Mouse (Mus musculus) left cerebral cortex, adult 8-10 months (tissue): ENCODE data around the gene Lbhd2. TPM values are rescaled to one million over a fixed set of nuclear protein-coding genes. Genes with fewer than 3 reads are reported as not detected.

Source experiments
- DNase-seq, 2 experiments: peaks; one replicate each; pipeline ENCODE4 v3.0.0; 2022; ENCODE audit warnings: low spot score in 2 of 2
- total RNA-seq, 4 experiments: library from RNA; stranded (reverse); gene quantifications; 2 replicates each; pipeline ENCODE4 v1.2.4; 2022

Lbhd2 gene
- total RNA-seq, 4 experiments from 2014 or later = 2.4 to 4.8 (median 3.5) TPM

DNA sequence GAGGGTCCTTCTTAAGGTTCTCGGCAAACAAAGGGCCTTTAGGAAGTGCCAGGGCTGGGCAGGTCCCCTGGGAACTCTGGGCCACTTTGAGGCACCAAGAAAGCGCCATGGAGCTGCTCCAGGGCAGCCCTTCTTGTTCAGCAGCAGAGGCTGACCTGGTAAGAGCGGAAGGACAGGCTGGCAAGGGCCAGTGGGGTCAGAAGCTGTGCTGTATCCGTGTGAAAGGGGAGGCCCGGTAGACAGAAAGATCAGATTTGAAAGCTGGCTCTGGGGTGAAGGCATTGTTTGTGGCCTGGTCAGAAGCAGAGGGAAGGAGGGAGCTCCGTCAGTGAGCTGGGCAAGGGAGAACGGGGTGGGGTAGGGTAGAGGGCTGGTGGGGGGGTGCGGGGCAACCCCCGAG lies 40.7 kb downstream of the Lbhd2 start:
- no peak for DNase-seq

DNA sequence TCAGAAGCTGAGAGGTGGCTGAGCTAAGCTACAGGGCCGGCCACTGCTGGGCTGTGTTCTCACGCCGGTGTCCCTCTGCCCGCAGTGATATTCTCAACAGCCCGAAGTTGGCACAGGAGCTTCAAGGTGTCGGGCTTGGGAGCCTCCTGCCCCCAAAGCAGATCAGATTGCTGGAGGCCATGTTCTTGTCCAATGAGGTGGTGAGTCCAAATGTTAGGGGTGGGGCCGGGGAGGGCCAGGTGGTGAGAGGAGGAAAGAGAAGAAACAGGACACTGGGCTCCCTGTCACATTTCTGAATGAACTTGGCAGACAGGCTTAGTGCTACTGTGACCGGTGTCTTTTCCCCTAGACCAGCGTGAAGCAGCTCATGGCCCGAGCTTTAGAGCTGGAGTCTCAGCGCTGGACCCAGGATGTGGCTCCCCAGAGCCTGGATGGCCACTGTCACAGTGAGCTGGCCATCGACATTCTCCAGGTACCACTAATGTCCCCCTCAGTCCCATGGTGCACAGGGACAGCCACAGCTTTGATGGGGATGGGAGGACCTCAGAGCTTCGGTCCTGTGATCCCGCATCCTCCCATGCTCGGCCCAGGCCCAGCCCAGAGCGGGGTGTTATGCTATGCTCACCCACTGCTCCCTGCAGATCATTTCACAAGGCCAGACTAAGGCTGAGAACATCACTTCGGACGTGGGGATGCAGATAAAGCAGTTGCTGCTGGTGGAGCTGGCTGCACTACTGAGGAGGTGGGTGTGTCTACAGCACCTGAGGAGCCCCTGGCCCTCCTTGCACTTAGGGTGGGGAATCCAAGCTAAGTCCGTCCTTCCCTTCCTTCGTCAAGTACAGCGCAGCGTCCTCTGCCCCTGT lies 41.5 kb downstream of the Lbhd2 start:
- no peak for DNase-seq

DNA sequence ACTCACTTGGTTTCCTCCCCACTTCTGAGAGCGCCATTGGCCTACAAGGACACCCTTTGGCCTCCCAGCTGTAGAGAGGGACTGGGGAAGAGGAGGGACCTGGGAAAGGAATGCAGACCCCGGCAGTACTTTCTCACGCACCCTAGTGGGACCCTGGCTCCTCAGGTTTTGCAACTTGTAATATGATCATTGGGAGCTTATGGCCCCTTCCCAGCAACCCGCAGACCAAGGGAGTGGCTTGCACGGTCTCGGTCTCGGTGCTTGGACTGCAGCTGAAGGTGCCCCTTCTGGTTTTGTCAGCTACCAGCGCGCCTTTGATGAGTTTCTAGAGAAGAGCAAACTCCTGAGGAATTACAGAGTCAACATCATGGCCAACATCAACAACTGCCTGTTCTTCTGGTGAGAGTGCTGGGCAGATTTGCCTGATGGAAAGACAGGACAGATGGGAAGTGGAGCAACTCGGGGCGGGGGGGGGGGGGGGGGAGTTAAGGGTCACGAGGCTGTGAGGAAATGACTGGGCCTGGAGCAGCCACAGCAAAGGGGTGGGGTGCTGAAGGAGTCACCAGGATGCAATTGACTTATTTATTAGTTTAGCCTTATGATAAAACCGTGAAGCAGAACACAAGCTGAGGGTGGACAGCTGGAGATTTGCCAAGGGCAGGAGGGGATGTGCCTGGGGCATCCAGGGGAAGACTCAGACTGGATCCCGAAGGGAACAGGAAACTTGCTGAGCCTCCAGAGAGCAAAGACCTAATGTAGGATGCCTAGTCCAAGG lies 42.5 kb downstream of the Lbhd2 start:
- no peak for DNase-seq

DNA sequence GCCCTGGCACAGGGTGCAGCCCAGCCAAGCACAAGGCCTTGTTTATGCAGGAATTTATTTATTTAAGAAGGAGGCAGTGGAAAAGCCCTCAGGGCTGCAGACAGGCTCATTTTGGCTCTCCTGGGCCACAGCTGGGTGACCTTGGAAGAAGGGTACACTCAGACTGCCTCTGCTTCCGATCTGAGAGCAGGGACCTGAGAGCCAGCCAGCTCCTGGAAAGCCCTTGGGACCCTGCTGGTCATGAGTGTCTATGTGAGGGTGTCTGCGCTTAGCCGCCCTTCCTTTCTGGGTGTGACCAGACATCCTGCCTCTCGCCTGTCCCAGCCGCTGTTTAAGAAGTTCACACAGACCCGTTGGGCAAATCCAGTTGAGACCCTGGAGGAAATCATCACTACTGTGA lies 43.8 kb downstream of the Lbhd2 start:
- DNase-seq = no peak

DNA sequence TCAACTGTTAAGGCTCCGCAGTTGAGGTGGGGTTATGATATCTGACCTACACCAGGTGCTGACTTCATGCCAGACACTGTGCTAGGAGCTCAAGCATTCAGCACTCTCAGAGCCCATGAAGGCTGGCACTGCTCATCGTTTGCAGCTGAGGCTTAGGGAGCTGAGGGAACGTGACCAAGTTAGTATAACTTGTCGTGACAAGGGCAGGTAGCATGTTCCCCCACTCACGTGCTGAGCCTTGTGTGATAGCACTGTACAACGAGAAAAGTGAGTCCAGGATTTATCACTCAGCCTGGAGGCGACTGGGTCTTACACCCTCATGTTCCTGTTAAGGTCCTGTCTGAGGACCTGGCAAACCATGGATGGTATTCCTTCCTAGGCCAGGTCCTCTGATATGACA lies 45.0 kb downstream of the Lbhd2 start:
- no peak for DNase-seq

DNA sequence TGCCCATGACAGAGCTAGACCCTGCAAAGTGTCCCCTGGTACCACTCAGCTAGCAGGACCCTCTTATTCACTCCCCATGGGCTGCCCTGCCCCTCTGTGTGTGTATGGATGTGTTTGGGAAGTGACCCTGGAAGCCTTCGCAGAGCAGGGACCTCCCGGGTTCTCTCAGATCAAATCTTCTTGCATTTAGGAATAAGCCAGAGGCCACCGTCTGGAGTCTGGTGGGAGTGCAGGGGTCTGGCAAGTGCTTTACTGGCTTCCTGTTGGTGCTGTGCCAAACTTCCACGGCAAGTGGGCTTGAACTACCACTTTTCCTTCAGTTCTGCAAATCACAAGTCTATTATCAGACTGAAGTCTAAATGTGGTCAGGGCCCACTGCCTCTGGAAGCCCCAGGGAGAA lies 47.4 kb downstream of the Lbhd2 start:
- no peak for DNase-seq

DNA sequence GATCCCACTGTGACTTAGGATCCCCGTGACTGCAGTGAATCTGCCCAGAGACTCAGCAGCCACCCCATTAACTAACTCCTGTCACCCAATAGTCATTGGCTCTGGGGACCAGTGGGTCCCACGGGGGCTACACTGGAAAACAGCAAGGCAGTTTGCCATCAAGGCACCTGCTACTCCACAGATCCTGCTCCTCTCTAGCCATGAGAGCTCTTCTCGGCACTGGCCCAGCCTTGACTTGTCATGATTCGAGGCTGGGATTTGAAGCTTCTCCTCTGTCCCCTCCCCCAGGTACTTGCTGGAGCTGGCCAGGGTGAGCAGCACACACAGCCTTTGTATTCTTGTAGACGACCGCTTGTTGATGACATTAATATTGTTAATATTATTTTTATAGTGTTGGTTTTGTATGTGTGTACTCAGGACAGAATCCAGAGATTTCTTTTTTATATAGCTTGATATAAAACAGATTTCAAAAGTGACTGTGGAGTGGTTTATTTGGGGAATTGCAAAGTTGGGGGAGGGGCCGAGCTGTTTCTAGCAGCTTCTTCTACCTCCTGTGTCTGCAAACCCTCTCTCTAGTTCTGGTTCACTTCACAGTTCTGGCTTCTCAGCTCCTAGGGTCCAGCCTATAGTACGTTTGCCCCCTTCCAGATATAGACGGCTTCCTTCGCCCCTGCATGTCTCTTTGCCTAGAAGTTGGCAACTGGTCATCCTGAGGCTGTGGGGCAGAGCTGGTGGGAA lies 48.1 kb downstream of the Lbhd2 start:
- no peak for DNase-seq

DNA sequence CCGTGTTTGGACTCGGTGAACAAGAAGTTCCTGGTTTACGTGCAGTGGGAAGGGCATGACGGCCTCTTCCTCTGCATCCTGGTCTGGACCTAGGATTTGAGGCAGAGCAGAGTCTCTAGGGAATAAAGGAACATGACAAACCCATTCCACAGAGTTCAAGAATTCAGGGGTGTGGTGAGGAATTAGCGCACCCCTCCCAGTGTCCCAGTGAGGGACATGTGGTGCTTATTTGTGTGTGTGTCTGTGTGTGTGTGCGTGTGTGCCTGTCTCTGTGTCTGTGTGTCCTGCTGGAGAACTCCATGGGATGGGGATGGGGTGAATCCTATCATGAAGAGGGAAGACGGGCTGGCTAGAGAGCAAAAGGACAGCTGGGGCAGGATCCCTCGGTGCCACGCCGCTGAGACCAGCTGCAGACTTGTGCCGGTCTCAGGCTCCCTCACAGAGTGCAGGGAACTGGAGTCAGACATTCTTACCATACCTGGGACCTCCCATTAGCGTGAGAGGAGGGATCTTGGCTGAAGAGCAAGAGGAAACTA lies 48.8 kb downstream of the Lbhd2 start:
- DNase-seq = no peak

DNA sequence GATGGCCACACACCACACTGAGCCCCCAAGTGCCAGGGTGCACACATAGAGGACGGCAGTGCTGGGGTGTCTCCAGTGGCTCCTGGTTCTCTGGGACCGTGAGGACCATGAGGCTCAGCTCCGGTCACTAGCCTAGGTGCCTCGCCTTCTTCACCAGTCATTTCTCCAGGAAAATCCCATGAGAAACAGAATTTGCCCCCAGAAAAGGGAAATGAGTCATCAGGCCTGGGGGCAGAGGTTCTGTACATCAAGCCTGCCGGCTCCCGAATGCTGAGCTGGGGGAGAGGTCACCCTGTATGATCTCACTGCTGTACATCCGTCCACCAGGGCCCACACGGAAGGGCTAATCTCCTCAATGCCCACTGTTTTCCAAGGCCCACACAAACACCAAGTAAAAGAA lies 49.3 kb downstream of the Lbhd2 start:
- DNase-seq = no peak

DNA sequence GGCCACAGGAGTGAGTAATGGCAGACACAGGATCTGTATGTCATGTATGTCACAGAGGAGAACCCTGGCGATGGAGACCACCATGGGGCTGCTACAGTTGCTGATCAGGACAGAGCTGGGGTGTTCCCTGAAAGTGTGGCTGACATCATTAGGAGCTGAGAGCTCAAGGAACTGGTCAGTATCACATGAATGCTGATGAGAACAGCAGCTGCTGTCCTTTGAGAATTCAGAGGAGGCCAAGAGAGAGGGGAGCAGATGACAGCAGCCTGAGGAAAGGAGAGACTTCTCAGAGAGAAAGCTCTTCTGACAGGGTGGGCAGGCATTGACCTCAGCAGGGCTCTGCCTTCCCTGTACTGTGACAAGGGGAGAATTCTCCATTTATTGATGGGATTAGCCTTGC lies 51.1 kb downstream of the Lbhd2 start:
- no peak for DNase-seq

Other genes starting within 250 kb of the Lbhd2 start
- gene Traf3, start 240.4 kb upstream of the Lbhd2 start, total RNA-seq = 10 to 100 TPM; 28.3 to 41.2 (median 36.2) TPM
- gene 4930595D18Rik, start 222.3 kb upstream of the Lbhd2 start, total RNA-seq = not detected
- 10 to 100 TPM; 10.1 to 15.5 (median 11.6) TPM for gene Amn, start 135.7 kb upstream of the Lbhd2 start, total RNA-seq
- 100 to 1,000 TPM; 123 to 157 (median 142) TPM for gene Cdc42bpb, start 29.1 kb upstream of the Lbhd2 start, total RNA-seq
- 1 to 10 TPM; 1.7 to 2.5 (median 2.0) TPM for gene Exoc3l4, start 10.2 kb downstream of the Lbhd2 start, total RNA-seq
- 1 to 10 TPM in 1 of 4 experiments, under 1 TPM in 3; 0.44 to 1.3 (median 0.68) TPM for gene Tnfaip2, start 35.7 kb downstream of the Lbhd2 start, total RNA-seq
- gene Gm266, start 79.0 kb downstream of the Lbhd2 start, total RNA-seq = 1 to 10 TPM; 3.0 to 5.1 (median 3.8) TPM
- gene Eif5, start 131.2 kb downstream of the Lbhd2 start, total RNA-seq = 100 to 1,000 TPM; 244 to 339 (median 284) TPM
- gene Mark3, start 167.7 kb downstream of the Lbhd2 start, total RNA-seq = 10 to 100 TPM; 84.7 to 97.3 (median 85.8) TPM